Mouse (Mus musculus) urinary bladder, postnatal 4 days (tissue): ENCODE measurements around the gene Scg5.

ENCODE experiments used
- DNase-seq, 2 experiments: peaks; one replicate each; pipeline ENCODE4 v3.0.0; 2021 to 2022; ENCODE audit warnings: low spot score in 2 of 2

Scg5 gene

DNA sequence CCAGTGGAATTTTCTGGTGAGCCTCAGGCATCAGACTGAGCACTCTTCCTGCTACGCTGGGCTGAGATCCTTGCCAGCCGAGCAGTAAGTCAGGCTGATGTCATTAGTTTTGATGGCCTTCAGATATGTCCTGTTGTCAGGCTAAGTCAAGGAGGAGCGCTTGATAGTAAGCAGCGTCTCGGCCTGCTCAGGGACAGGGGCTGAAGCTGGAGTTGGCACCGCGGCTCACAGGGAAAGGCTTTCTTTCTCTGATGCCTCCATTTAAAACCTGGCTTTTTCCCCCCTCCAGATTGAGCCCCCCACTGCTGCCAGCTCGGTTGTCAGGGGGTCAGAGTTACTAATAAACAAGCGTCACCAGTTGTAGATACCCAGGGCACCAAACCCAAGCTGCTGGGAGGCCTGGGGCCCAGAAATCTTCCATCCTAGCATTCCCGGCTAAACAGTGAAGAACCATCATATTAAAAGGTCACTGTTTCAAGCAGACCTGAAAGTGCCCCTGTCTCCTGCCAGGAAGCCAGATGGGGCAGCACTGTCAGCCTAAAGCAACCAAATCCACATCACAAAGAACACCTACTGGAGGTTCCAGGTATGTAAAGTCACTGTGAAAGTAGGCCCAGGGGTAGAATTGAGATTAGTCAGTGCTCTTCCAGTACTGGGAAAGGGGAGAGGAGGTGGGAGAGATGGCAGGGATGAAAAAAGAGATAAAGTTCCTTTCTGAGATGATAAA, 21.9 kb downstream of the Scg5 start:
- DNase-seq, result no peak

- no peak for DNase-seq
Measured at GRCm38 (mm10) chr2:113805765-113806164, 23.2 kb downstream of the Scg5 start.

DNA sequence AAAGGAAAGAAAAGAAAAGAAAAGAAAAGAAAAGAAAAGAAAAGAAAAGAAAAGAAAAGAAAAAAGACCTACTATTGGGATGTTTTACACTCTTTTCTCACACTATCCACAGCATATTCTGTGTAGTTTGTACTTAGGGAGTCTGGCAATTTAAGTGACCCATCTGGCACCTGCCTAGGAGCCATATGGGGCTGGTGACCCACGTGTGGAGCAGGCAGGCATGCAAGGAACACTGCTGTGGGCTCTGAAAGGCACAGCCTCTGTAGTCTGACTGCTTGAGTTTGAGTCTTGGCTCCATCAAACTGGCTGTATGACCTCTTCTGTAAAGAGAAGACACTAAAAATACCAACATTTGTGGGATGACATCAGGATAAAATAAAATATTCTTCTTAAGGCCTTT, 25.2 kb downstream of the Scg5 start:
- no peak for DNase-seq

- no peak for DNase-seq
Measured at GRCm38 (mm10) chr2:113800846-113801245, 28.1 kb downstream of the Scg5 start.

- DNase-seq, result no peak
Measured at GRCm38 (mm10) chr2:113798605-113799004, 30.3 kb downstream of the Scg5 start.

GRCm38 (mm10) chr2:113795186-113795585, 33.7 kb downstream of the Scg5 start:
- DNase-seq, result no peak

DNA sequence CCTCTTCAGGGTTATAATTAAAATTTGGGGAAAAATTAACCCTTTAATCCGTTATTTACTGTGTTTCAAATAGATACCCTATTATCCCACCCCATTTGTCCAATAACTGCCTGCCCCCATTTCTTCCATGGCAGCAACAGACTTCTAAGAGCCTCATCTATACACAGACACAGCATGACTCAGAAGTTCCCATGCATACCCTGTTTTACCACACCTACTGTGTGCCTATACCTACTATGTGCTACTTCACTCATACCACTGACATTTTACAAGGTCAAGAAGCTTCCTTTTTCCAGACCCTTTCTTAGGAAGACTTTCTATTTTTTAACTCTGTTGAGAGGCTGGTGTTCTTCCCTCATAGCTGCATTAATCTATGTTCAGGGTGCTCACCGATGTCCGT, 35.4 kb downstream of the Scg5 start:
- DNase-seq, result no peak

DNA sequence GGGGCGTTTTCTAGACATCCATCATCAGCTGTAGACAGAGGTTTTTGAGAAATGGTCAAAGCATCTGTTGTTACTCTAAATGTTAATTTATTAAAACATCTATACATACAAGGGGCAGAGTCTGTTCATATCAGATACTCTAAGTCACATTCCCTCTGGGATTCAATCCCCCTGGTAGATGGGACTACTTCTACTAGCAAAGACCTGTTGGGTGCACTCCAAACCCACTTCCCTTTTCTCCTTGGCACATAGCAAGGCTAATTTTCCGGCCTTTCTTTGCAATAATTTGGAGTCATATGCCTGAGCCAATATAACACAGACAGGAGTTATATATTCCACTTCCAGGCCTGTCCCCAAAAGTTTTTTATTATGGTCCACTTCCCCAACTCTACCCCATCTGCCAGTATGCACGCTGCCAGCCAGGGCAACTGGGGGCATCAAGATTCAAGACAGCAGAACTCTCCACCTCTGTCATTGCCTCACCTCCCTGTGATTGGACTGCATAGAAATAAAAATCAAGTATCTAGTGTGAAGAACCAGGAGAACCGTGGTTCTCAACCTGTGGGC, 40.0 kb downstream of the Scg5 start:
- DNase-seq, result no peak

- DNase-seq, result no peak
Measured at GRCm38 (mm10) chr2:113787882-113788281, 41.0 kb downstream of the Scg5 start.

DNA sequence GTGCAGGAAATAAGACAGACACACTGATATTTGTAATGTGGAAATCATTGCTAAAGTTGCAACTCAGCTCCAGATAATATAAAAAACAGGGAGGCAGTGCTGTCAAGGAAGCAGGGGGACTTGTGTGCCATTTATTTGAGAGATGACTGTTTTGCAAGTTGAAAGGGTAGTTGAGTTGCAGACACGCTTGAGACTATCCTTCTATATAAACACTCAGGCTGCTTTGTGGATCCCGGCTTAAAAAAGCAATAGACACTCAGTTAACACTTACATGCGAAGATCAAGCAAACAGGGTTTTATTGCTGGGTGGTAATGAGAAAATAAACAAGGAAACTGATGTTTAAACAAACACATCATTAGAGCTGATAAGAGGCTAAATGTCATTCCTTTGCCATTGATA, 44.1 kb downstream of the Scg5 start:
- DNase-seq, result no peak

- no peak for DNase-seq
Measured at GRCm38 (mm10) chr2:113781521-113781920, 47.4 kb downstream of the Scg5 start.

- DNase-seq, result no peak
Measured at GRCm38 (mm10) chr2:113781107-113781506, 47.8 kb downstream of the Scg5 start.

GRCm38 (mm10) chr2:113779336-113779735, 49.6 kb downstream of the Scg5 start:
- DNase-seq, result no peak

GRCm38 (mm10) chr2:113778036-113778435, 50.9 kb downstream of the Scg5 start:
- DNase-seq, result no peak

GRCm38 (mm10) chr2:113776297-113776696, 52.6 kb downstream of the Scg5 start:
- no peak for DNase-seq

GRCm38 (mm10) chr2:113774150-113774805, 54.6 kb downstream of the Scg5 start:
- no peak for DNase-seq

GRCm38 (mm10) chr2:113768541-113769303, 60.2 kb downstream of the Scg5 start:
- no peak for DNase-seq

GRCm38 (mm10) chr2:113765885-113766284, 63.0 kb downstream of the Scg5 start:
- no peak for DNase-seq

GRCm38 (mm10) chr2:113764968-113765367, 64.0 kb downstream of the Scg5 start:
- no peak for DNase-seq

- no peak for DNase-seq
Measured at GRCm38 (mm10) chr2:113758311-113759161, 70.4 kb downstream of the Scg5 start, which contains the start of gene Grem1. Grem1 (minus strand) TSS chr2:113758646.

GRCm38 (mm10) chr2:113757525-113758310, 71.2 kb downstream of the Scg5 start:
- DNase-seq, result no peak
